Mouse (Mus musculus) kidney, embryonic 14.5 days (tissue): ENCODE data around the gene Nfkbiz. TPM values are rescaled to one million over a fixed set of nuclear protein-coding genes. Genes with fewer than 3 reads are reported as not detected.
A peak's percentile ranks its signal among the peaks of the same experiment; 100 is the strongest.
"Not testable (repeated sequence)": the region's sequence is repeated elsewhere in the genome, so short reads cannot be mapped to it uniquely, and the experiment has no call there.

ENCODE experiments used
- ATAC-seq: fragments of 200-750 bp; cut with Nextera tagmentation; 2 replicates; pipeline ENCODE4 v1.8.0; 2017; ENCODE audit warnings: moderate number of reproducible peaks, mild to moderate bottlenecking, moderate TSS enrichment, moderate library complexity; ENCODE audit not compliant: low FRiP score, low TSS enrichment
- H3K27ac ChIP-seq: fragments of 300-500 bp; sonication (generic); 2 replicates; pipeline ENCODE4 v1.5.1; 2014; ENCODE audit warnings: low read depth, mild to moderate bottlenecking, low read length, moderate library complexity, mixed read lengths
- H3K27me3 ChIP-seq: fragments of 300-500 bp; sonication (generic); 2 replicates; pipeline ENCODE4 v1.6.1; 2014; ENCODE audit warnings: mild to moderate bottlenecking, low read length; ENCODE audit not compliant: control insufficient read depth, insufficient read depth
- H3K36me3 ChIP-seq: fragments of 300-500 bp; sonication (generic); 2 replicates; pipeline ENCODE4 v1.6.1; 2014; ENCODE audit warnings: low read length, mixed read lengths; ENCODE audit not compliant: control insufficient read depth, insufficient read depth
- H3K4me1 ChIP-seq: fragments of 300-500 bp; sonication (generic); 2 replicates; pipeline ENCODE4 v1.6.1; 2014; ENCODE audit warnings: low read length, mixed read lengths; ENCODE audit not compliant: control insufficient read depth, insufficient read depth
- H3K4me2 ChIP-seq: fragments of 300-500 bp; sonication (generic); replicated peaks from 2 replicates; pipeline ENCODE4 v1.6.1; 2014; ENCODE audit warnings: low read depth, mild to moderate bottlenecking, low read length
- H3K4me3 ChIP-seq: fragments of 300-500 bp; sonication (generic); 2 replicates; pipeline ENCODE4 v1.5.1; 2014; ENCODE audit warnings: mild to moderate bottlenecking, low read length
- H3K9ac ChIP-seq: fragments of 300-500 bp; sonication (generic); 2 replicates; pipeline ENCODE4 v1.6.1; 2014; ENCODE audit warnings: low read depth, mild to moderate bottlenecking, low read length, moderate library complexity
- H3K9me3 ChIP-seq: fragments of 300-500 bp; sonication (generic); 2 replicates; pipeline ENCODE4 v1.6.1; 2016; ENCODE audit warnings: low read length; ENCODE audit not compliant: control insufficient read depth
- WGBS: fragments of 180-500 bp; shearing (Covaris S2); extraction: QIAGEN DNeasy Blood & Tissue Kit; methylation state at CpG from one replicate; pipeline ENCODE4 v1.1.7; 2014; 5-methylcytosine and 5-hydroxymethylcytosine counted together
- polyA plus RNA-seq: library from polyadenylated mRNA; unstranded; fragments of >200 nt; fragmentation: Nextera tagmentation; extraction: Ambion mirVana; gene quantifications from 2 replicates; pipeline ENCODE4 v1.2.1, GENCODE M21; 2014

The Nfkbiz gene
- polyA plus RNA-seq, 1 experiment from 2014 or later: 4.4 TPM

GRCm38 (mm10) chr16:55838129-55838509 is 580 bp downstream of the Nfkbiz start:
- 7% methylated on average over 3 of the region's 3 CpGs for whole genome bisulfite sequencing
- H3K9ac ChIP-seq: peak overlapping the region; percentile 78
- H3K4me3 ChIP-seq: peak overlapping the region; percentile 61
- H3K27ac ChIP-seq: peak overlapping the region; percentile 84
- no peaks in the 10 kb centered on the region for H3K27me3 ChIP-seq
- no peaks in the 10 kb centered on the region for H3K4me1 ChIP-seq
- H3K36me3 ChIP-seq: peaks cover 3% of the 10 kb centered on the region; the same call in 1 of the 2 replicates
- ATAC-seq: no peak
- H3K9me3 ChIP-seq: no peaks in the 10 kb centered on the region
- H3K4me2 ChIP-seq: peak overlapping the region; percentile 59

GRCm38 (mm10) chr16:55837653-55838052 is 1.0 kb downstream of the Nfkbiz start:
- not testable (repeated sequence) for H3K9ac ChIP-seq, H3K27me3 ChIP-seq, H3K36me3 ChIP-seq, ATAC-seq, H3K4me1 ChIP-seq, H3K9me3 ChIP-seq, H3K27ac ChIP-seq
- 93% methylated on average over 8 of the region's 8 CpGs for WGBS
- Histone ChIP-seq H3K4me2 (peak overlapping the region; percentile 59), H3K4me3 (peak overlapping the region; percentile 61; the same call in 1 of the 2 replicates)

- no peaks in the 10 kb centered on the region for H3K4me1 ChIP-seq
- H3K27me3 ChIP-seq: no peaks in the 10 kb centered on the region
- H3K36me3 ChIP-seq: peaks cover 3% of the 10 kb centered on the region; the same call in 1 of the 2 replicates
- no peak overlapping the region for H3K27ac ChIP-seq
- 84% methylated on average over 2 of the region's 2 CpGs for WGBS
- no peak overlapping the region for H3K4me2 ChIP-seq
- no peak for ATAC-seq
- no peak overlapping the region for H3K9ac ChIP-seq
- no peak overlapping the region for H3K4me3 ChIP-seq
- no peaks in the 10 kb centered on the region for H3K9me3 ChIP-seq
Observed at GRCm38 (mm10) chr16:55837168-55837567, 1.5 kb downstream of the Nfkbiz start.

- Histone ChIP-seq H3K27ac (no peak overlapping the region), H3K36me3 (peaks cover 3% of the 10 kb centered on the region; the same call in 1 of the 2 replicates), H3K4me1 (no peaks in the 10 kb centered on the region), H3K4me2 (no peak overlapping the region), H3K4me3 (no peak overlapping the region), H3K9ac (no peak overlapping the region), H3K9me3 (no peaks in the 10 kb centered on the region), H3K27me3 (no peaks in the 10 kb centered on the region)
- no peak for ATAC-seq
Observed at GRCm38 (mm10) chr16:55835798-55836197, 2.9 kb downstream of the Nfkbiz start.

GRCm38 (mm10) chr16:55832617-55833016 is 6.1 kb downstream of the Nfkbiz start:
- Histone ChIP-seq H3K4me3 (no peak overlapping the region), H3K36me3 (peaks cover 3% of the 10 kb centered on the region; the same call in 1 of the 2 replicates), H3K9me3 (no peaks in the 10 kb centered on the region), H3K4me1 (no peaks in the 10 kb centered on the region), H3K27ac (no peak overlapping the region), H3K27me3 (no peaks in the 10 kb centered on the region), H3K4me2 (no peak overlapping the region), H3K9ac (no peak overlapping the region)
- 95% methylated on average over 8 of the region's 8 CpGs for WGBS
- no peak for ATAC-seq

GRCm38 (mm10) chr16:55832040-55832439 is 6.7 kb downstream of the Nfkbiz start:
- Histone ChIP-seq H3K27ac (no peak overlapping the region), H3K4me1 (no peaks in the 10 kb centered on the region), H3K27me3 (no peaks in the 10 kb centered on the region), H3K36me3 (peaks cover 3% of the 10 kb centered on the region; the same call in 1 of the 2 replicates), H3K4me2 (no peak overlapping the region), H3K9ac (no peak overlapping the region), H3K9me3 (no peaks in the 10 kb centered on the region), H3K4me3 (no peak overlapping the region)
- no peak for ATAC-seq
- 96% methylated on average over 6 of the region's 6 CpGs for WGBS

GRCm38 (mm10) chr16:55831451-55831850 is 7.2 kb downstream of the Nfkbiz start:
- WGBS: 95% methylated on average over 1 of the region's 1 CpGs
- H3K27ac ChIP-seq: no peak overlapping the region
- no peaks in the 10 kb centered on the region for H3K27me3 ChIP-seq
- no peak overlapping the region for H3K9ac ChIP-seq
- H3K4me2 ChIP-seq: no peak overlapping the region
- H3K4me1 ChIP-seq: no peaks in the 10 kb centered on the region
- ATAC-seq: no peak
- H3K4me3 ChIP-seq: no peak overlapping the region
- no peaks in the 10 kb centered on the region for H3K9me3 ChIP-seq
- H3K36me3 ChIP-seq: peaks cover 3% of the 10 kb centered on the region; the same call in 1 of the 2 replicates

- Histone ChIP-seq H3K27ac (no peak overlapping the region), H3K9me3 (no peaks in the 10 kb centered on the region), H3K4me1 (peaks cover 11% of the 10 kb centered on the region; the same call in 1 of the 2 replicates), H3K9ac (no peak overlapping the region), H3K4me2 (no peak overlapping the region), H3K4me3 (no peak overlapping the region), H3K36me3 (peaks cover under 1% of the 10 kb centered on the region; the same call in 1 of the 2 replicates), H3K27me3 (no peaks in the 10 kb centered on the region)
- no peak for ATAC-seq
- WGBS: 55% methylated on average over 11 of the region's 11 CpGs
Observed at GRCm38 (mm10) chr16:55823398-55824155, 15.1 kb downstream of the Nfkbiz start.

GRCm38 (mm10) chr16:55822741-55823397 is 15.8 kb downstream of the Nfkbiz start:
- ATAC-seq: no peak
- no peaks in the 10 kb centered on the region for H3K27me3 ChIP-seq
- WGBS: 35% methylated on average over 18 of the region's 18 CpGs
- peak overlapping the region; percentile 83 for H3K4me2 ChIP-seq
- H3K9ac ChIP-seq: peak overlapping the region; percentile 84; the same call in 1 of the 2 replicates
- H3K36me3 ChIP-seq: peaks cover 8% of the 10 kb centered on the region
- H3K27ac ChIP-seq: no peak overlapping the region
- H3K4me1 ChIP-seq: peaks cover 11% of the 10 kb centered on the region; the same call in 1 of the 2 replicates
- H3K9me3 ChIP-seq: no peaks in the 10 kb centered on the region
- peak overlapping the region; percentile 87; the same call in 1 of the 2 replicates for H3K4me3 ChIP-seq
